Mouse (Mus musculus) yolk sac, embryonic 10.5 days (tissue): Measurements from ENCODE around the gene Olfr951.

Source experiments
- DNase-seq: peaks from one replicate; pipeline ENCODE4 v3.0.0-alpha.2; 2017; ENCODE audit warnings: low spot score

The Olfr951 gene

GRCm38 (mm10) chr9:39387110-39387509, at the start of gene Olfr951:
Olfr951 (plus strand) TSS chr9:39387410.
- DNase-seq: no peak

GRCm38 (mm10) chr9:39427048-39427447, 39.8 kb downstream of the Olfr951 start, which contains the start of gene Olfr952:
Olfr952 (minus strand) TSS chr9:39427148.
- no peak for DNase-seq
